Mouse (Mus musculus) liver, adult (tissue): ENCODE measurements around the gene Pitpnc1.

Experiments used
- GATA4 ChIP-seq: IDR thresholded peaks from 2 replicates; pipeline ENCODE4 v1.6.1; 2014; ENCODE audit warnings: mild to moderate bottlenecking, low read length; ENCODE audit not compliant: insufficient replicate concordance

Pitpnc1 gene

DNA sequence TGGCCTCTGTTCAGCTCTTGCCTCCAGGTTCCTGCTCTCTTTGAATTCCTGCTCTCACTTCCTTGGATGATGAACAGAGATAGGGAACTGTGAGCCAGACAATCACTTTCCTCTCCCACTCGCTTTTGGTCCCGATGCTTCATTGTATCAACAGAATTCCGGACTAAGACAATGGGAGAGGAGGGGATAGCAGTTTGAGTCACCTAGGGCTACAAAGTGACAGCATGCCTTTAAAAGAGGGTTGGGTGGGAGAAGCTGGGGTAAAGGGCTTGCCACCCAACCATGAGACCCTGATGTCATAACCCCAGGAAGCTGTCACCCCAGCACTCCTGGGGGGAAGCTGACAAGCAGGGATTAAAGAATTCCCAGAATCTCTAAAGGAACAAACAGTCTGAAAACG is 127.5 kb downstream of the Pitpnc1 start:
- peak; percentile 48; the same call in 1 of the 2 replicates for TF ChIP-seq GATA4

- TF ChIP-seq GATA4, result 0 out of 2 replicates have a peak, but pooled peaks have one; percentile 37
Observed at GRCm38 (mm10) chr11:107342432-107342831, 128.1 kb downstream of the Pitpnc1 start.

GRCm38 (mm10) chr11:107341293-107341692 is 129.2 kb downstream of the Pitpnc1 start:
- no peak for TF ChIP-seq GATA4

- no peak for TF ChIP-seq GATA4
Observed at GRCm38 (mm10) chr11:107340793-107341192, 129.7 kb downstream of the Pitpnc1 start.

GRCm38 (mm10) chr11:107339224-107339805 is 131.2 kb downstream of the Pitpnc1 start:
- peak; percentile 78 for TF ChIP-seq GATA4

DNA sequence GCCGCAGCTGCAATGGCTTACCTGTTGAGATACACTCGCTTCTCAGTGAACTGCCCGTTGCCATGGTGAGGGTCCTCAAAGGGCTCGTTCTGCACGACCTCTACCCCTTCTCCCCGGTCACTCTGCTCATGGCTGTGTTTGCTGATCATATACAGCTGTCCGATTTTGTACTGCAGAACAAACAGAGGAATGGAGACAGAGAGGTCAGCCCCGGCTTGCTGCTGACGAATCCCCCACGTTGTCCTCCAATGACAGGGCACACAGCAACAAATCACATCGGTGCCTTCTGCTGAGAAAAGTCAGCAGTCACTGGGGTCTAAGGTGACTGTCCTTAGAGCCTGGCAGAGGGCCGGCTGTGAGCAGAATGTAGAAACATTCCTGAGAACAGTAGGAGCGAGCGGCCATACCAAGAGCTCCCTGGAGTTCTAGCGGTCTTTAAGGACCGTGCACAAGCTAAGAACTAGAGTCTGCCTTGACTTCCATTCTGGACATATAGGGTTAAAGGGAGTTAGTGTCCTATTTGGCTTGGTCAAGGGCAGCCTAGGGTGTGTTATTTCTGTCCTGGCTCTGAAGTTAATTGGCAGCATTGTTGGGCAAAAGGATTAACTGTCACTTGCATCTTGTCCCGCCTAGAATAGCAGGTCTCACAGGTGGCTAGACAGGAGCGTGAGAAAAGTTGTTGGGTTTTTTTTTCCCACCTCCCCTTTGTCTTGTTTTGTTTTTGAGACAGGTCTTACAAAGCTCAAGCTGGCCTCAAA is 132.9 kb downstream of the Pitpnc1 start:
- no peak for TF ChIP-seq GATA4

DNA sequence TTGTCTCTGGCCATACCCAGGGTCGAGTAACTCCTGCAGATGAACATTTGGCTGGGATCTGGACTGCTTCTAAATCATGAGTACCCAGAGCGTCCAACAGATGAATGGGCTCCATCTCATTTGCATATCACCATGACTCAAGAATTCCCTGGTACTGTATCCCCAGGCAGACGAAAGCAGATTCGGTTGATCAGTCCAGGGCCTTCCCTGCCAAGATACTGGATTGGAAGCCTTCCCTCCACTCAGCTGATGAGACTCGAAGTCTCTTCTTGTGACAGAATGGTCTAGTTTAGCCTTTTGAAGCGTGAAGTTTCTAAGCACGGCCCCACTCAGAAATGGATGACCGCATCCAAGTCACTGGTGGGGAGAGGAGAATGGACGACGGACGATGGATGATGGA is 134.7 kb downstream of the Pitpnc1 start:
- no peak for TF ChIP-seq GATA4

GRCm38 (mm10) chr11:107334849-107335484 is 135.5 kb downstream of the Pitpnc1 start:
- peak; percentile 50; the same call in 1 of the 2 replicates for TF ChIP-seq GATA4

DNA sequence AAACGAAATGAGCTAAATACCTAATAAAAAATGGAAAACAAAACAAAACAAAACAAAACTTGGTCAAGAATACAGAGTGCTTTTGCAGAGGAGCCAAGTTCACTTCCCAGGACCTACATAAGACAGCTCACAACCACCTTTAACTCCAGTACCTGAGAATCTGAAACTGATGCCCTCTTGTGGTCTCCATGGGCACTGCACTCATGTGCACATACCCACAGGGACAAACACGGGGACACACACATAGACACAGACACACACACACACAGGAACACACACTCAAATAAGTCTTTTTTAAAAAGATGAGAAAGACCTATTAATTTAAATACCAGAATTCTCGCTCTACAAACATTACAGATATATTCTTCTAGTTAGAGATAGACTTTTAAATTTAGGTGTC is 137.6 kb downstream of the Pitpnc1 start:
- TF ChIP-seq GATA4, result no peak

DNA sequence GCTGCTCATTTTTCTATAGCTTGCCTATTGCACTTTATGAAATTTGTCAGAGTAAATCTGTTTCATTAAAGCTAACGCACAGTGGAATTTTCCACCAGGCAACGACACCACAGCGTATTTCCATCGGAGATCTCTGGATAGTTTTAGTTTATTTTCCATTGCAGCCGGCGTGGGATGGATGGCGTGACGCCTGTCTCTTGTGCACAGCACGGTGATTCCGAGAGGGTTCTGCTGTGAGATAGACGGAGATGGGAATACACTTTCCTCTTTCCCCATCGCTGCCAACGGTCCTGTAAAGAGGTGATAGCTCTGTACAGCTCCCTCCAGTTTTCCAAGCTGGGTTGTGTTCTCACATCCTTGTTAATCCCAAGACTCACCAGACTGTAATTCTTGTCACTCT is 138.2 kb downstream of the Pitpnc1 start:
- TF ChIP-seq GATA4, result no peak

DNA sequence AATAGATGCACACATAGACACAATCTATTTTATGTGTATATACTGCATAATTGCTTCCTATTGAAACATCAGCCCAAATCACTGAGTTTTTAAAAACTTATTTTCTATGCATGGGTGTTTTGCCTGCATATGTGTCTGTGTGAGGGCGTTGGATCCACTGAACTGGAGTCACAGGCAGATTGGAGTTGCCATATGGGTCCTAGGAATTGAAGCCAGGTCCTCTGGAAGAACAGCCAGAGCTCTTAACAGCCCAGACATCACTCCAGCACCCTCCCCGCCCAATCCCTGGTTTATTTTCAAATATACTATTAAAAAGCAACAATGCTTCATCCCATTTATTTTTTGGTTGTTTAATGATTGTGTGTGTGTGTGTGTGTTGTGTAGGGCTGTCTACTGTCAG is 139.1 kb downstream of the Pitpnc1 start:
- TF ChIP-seq GATA4, result no peak

- no peak for TF ChIP-seq GATA4
Observed at GRCm38 (mm10) chr11:107327326-107327725, 143.2 kb downstream of the Pitpnc1 start.

DNA sequence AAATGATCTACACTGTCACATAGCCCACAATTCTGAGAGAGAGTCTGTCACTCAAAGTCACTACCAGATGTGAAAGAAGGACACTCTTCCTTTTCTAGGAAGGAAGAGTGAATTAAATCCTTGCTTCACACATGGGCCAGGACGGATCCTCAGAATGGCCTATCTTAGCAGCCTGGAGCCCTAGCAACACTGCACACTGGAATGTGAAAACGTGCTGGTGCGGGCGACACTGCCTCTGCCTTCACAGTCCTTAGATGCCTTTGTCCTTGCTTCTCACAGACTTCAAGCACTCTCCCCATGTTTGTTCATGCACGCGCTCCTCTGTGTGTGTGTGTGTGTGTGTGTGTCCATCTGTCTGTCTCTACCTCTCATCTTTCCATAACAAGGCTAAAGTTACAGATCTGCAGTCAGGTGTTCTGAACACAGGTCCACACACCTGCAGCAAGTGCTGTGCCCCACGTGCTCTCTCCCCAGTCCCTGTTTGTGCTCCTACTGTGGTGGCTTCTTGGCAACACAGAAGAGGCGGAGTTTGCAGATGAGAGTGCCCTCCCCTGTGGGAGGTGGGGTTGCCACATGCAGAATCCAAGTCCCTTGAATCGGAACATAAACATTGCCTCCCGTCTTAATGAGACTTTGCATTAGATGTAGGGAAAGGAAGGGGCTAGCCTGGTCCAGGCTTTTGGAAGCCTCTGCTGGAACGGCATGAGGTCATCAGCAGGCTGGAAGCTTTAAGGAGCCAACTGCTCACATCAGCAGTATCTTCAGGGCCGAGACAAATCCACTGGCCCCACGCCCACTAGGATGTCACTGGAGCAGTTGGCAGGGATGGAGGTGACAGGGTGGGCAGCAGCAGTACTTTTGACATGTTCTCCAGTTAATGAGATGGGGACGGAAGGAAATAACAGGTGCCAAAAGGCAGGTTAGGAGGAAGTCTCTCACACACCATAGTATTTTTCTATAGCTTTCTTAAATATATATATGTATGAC is 144.5 kb downstream of the Pitpnc1 start:
- TF ChIP-seq GATA4, result no peak

DNA sequence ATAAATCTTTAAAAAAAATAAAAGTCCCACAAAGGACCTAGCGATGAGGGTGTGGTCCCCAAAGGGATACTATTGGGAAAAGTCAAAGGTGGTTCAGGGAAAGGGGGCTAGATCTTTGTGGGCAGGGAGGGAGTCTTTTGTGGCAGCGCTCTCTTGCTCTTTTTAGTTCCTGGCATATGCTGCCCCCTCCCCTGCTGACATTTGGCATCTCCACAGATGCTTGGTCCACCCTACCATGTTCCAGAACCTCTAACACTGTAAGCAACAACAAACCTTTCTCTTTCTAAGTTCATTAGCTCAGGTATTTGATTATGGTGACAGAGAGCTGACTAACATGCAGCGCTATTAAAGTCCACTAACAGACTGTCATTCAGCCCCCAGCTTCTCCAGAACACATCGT is 145.3 kb downstream of the Pitpnc1 start:
- no peak for TF ChIP-seq GATA4

- TF ChIP-seq GATA4, result no peak
Observed at GRCm38 (mm10) chr11:107323173-107323572, 147.3 kb downstream of the Pitpnc1 start.
